Mouse (Mus musculus): Measurements from ENCODE around the gene Olfr1134. TPM values are rescaled to one million over a fixed set of nuclear protein-coding genes. Genes with fewer than 3 reads are reported as not detected.
"Not testable (repeated sequence)": the region's sequence is repeated elsewhere in the genome, so short reads cannot be mapped to it uniquely, and the experiment has no call there.

The Olfr1134 gene
- not detected for total RNA-seq (2022)

DNA sequence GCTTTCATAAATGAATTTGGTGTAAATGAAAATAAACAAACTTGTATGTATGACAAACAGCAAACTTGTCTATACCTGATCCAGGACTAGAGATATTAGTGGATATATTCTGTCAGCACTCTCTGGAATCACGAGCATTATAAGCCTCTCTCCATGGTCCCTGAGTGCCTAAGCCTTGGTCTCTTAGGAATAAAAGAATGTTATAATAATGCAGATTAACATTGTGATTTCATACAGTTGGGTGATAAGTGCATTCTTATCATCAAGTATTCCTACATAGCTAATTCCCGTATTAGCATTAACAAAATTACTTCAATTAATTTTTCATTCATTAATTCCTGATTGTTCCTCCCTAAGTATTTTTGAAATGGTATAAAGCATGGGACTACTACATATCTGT lies at the start of gene Olfr1134:
Olfr1134 (minus strand) TSS at position 101 of the 400 bp plus-strand sequence.
- DNase-seq = no peak

DNA sequence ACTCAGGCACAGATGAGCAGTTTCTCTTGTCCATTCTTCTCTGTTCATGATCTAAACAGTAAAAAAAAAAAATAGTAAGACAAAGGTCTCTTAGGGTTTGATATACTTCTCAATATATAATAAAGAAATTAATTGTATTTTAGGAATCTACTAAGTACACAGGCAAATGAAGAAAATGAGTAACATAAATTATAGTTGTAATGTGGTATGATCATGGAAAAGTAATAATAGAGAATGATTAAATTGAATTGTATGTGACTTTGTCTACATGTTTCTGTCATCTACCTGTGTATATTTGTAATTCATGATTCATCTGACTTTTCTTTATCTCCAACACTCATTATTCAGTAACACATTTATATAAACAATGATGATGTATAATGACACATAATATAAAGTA lies 35.6 kb upstream of the Olfr1134 start, which contains the start of gene Olfr1136:
Olfr1136 (minus strand) TSS at position 101 of the 400 bp plus-strand sequence.
- DNase-seq = no peak

DNA sequence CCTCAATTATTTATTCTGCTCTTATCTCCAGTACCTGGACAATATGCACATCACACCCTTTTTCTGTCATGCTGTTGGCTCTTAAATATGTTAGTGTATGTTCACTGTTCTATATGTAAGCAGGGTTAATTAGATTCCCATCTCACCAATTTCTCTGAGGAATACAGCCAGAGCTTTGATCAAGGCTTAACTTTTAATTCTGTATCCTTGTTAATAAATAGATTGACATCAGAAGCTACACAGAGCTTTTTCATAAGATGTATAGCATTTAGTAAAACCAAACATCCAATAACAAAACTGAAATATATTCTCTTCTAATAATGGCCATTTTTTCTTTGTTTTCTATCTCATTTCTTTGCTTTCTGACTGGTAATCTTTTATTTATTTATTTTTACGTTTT lies 15.3 kb upstream of the Olfr1134 start, which contains the start of gene Olfr1135:
Olfr1135 (minus strand) TSS at position 101 of the 400 bp plus-strand sequence.
- DNase-seq = no peak

DNA sequence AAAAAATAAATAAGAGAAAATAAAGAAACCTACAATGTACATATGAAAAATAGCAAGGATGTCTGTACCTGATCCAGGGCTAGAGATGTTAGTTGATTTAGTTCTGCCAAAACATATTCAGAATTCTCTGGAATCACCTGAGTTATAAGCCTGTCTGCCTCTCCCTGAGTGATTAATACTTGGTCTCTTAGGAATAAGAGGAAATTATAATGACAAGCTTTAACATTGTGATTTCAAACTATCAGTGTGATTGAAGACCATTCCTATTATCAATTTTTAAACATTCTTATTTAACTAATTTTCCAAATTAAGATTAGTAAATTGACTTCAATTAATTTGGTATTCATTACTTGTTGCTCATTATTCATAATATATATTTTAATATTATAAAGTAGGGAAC lies 11.0 kb downstream of the Olfr1134 start, which contains the start of gene Olfr1133:
Olfr1133 (minus strand) TSS at position 101 of the 400 bp plus-strand sequence.
- no peak for DNase-seq

DNA sequence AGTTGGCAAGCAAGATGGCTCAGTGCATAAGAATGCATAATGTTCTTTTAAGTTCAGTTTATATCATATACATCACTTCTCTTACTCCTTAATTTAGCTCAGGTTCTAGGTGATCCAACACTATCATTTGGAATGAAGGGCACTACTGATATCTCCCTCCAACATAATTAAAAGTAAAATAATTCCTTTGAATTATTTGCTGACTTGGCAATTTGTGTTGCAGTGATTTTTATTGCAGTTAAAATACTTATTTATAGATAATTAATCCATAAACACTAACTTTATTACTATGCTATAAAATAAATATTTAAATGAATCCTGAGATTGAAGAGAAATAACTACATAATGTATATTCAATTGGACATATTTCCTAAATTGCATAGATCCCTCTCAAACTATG lies 15.8 kb downstream of the Olfr1134 start:
- no peak for DNase-seq

DNA sequence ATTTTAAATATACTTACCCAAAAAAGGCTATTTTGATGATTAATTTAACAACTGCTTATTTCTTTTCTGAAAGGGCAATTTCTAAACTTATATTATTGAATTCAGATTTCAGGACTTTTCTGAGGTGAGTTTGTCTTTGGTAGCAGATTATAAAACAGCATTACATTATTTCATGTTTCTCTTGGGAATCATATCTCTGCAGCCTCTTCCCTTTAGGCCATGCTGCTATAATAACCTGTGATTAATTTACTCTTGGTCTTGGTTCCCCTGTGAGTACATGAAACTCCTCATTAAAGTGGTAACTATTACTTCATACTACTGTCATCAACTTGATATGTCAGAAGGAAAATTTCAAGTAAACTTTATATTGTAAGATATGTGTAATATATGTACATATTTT lies 20.8 kb downstream of the Olfr1134 start, which contains the start of gene Olfr1132:
Olfr1132 (minus strand) TSS at position 101 of the 400 bp plus-strand sequence.
- no peak for DNase-seq

DNA sequence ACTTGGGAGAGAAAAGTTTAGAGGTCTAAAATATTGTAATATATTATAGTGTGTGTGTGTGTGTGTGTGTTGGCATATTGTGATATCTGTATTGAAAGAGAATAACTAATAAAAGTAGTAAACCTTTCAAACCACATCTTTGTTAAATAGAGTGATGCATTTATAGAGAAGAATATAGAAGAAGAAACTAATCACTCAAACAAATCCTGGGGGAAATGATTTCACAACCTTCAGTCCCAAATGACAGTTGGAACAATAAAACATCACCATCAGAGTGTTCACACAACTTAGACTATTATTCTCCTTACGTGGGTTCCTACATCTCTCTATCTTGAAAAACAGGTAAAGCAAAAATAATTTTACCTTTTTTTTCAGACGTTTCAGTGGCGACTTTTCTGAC lies 31.5 kb downstream of the Olfr1134 start, which contains the start of gene Olfr1131:
Olfr1131 (plus strand) TSS at position 301 of the 400 bp plus-strand sequence.
- no peak for DNase-seq

DNA sequence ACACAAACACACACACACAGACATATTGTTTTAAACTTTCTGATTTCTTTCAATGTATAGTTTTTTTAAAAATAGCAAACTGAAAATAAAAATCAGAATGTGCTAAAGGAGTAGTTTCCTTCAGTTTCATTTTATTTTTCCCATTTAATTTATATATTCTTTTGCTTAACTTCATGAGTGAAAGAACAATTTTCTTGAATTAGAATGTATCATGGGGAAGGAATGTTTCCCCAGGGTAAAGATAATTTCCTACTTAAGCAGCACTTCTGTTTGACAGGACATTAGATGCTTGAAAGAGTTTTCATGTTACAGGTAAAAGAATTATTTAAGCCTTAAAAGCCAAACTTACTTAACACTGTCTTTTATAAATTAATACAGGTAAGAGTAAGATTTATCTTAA lies 52.3 kb downstream of the Olfr1134 start, which contains the start of gene Olfr1130:
Olfr1130 (plus strand) TSS at position 301 of the 400 bp plus-strand sequence.
- DNase-seq = not testable (repeated sequence)

Other genes with a start within 250 kb of the Olfr1134 start
- gene Olfr1123, start 241.8 kb downstream of the Olfr1134 start, total RNA-seq (2022) = not detected
- gene Olfr1124, start 228.2 kb downstream of the Olfr1134 start, total RNA-seq (2022) = not detected
- gene Olfr1126, start 204.5 kb downstream of the Olfr1134 start, total RNA-seq (2022) = not detected
- gene Pramel7, start 161.4 kb downstream of the Olfr1134 start, total RNA-seq (2022) = not detected
- gene Pramel6, start 151.9 kb downstream of the Olfr1134 start, total RNA-seq (2022) = not detected
- not detected for gene Olfr153, start 126.7 kb downstream of the Olfr1134 start, total RNA-seq (2022)
- not detected for gene Olfr1128, start 112.9 kb downstream of the Olfr1134 start, total RNA-seq (2022)
- gene Olfr1129, start 84.6 kb downstream of the Olfr1134 start, total RNA-seq (2022) = not detected
- gene Olfr1130, start 52.2 kb downstream of the Olfr1134 start, total RNA-seq (2022) = not detected
- not detected for gene Olfr1131, start 31.4 kb downstream of the Olfr1134 start, total RNA-seq (2022)
- not detected for gene Olfr1132, start 20.9 kb downstream of the Olfr1134 start, total RNA-seq (2022)
- gene Olfr1133, start 11.1 kb downstream of the Olfr1134 start, total RNA-seq (2022) = not detected
- not detected for gene Olfr1135, start 15.2 kb upstream of the Olfr1134 start, total RNA-seq (2022)
- gene Olfr1136, start 35.5 kb upstream of the Olfr1134 start, total RNA-seq (2022) = not detected
- not detected for gene Olfr1137, start 54.7 kb upstream of the Olfr1134 start, total RNA-seq (2022)
- not detected for gene Olfr1138, start 81.5 kb upstream of the Olfr1134 start, total RNA-seq (2022)
- gene Olfr1140, start 85.3 kb upstream of the Olfr1134 start, total RNA-seq (2022) = not detected
- gene Olfr1141, start 95.5 kb upstream of the Olfr1134 start, total RNA-seq (2022) = not detected
- gene Olfr152, start 121.0 kb upstream of the Olfr1134 start, total RNA-seq (2022) = not detected
- not detected for gene Olfr1143, start 142.1 kb upstream of the Olfr1134 start, total RNA-seq (2022)
- gene Olfr1145, start 151.4 kb upstream of the Olfr1134 start, total RNA-seq (2022) = not detected
- not detected for gene Olfr1148, start 172.1 kb upstream of the Olfr1134 start, total RNA-seq (2022)
- not detected for gene Olfr1150-ps1, start 185.5 kb upstream of the Olfr1134 start, total RNA-seq (2022)
- not detected for gene Olfr1151, start 197.4 kb upstream of the Olfr1134 start, total RNA-seq (2022)
- not detected for gene Olfr1152, start 208.0 kb upstream of the Olfr1134 start, total RNA-seq (2022)
- not detected for gene Olfr1153, start 236.5 kb upstream of the Olfr1134 start, total RNA-seq (2022)
- gene Olfr1154, start 246.7 kb upstream of the Olfr1134 start, total RNA-seq (2022) = not detected

Data from adrenal gland, adult 8-10 months (tissue).